Mouse (Mus musculus): ENCODE data around the gene Zfp324. TPM values are rescaled to one million over a fixed set of nuclear protein-coding genes. Genes with fewer than 3 reads are reported as not detected.

Gene Zfp324
- total and polyA plus RNA-seq, 3 experiments, result 9.4 to 11.1 (median 10.0) TPM

- peak; percentile 94 for DNase-seq
These were observed 43.7 kb downstream of the Zfp324 start for GRCm38 (mm10) chr7:13009143-13010004.

- DNase-seq, result peak; percentile 32
These were observed 44.6 kb downstream of the Zfp324 start, which contains the start of gene Zbtb45 for GRCm38 (mm10) chr7:13010005-13010908. Gene Zbtb45, minus strand, starts transcription at chr7:13010034.

GRCm38 (mm10) chr7:13013671-13014070, 48.0 kb downstream of the Zfp324 start:
- no peak for DNase-seq

GRCm38 (mm10) chr7:13014275-13014839, 48.7 kb downstream of the Zfp324 start:
- DNase-seq, result no peak

GRCm38 (mm10) chr7:13015217-13015616, 49.6 kb downstream of the Zfp324 start:
- no peak for DNase-seq

- DNase-seq, result peak; percentile 84
These were observed 57.3 kb downstream of the Zfp324 start for GRCm38 (mm10) chr7:13022773-13023535.

Other genes with a start within 250 kb of the Zfp324 start
- not detected for gene Vmn2r56, start 230.8 kb upstream of the Zfp324 start, total RNA-seq (2021)
- gene Vmn2r56, start 230.8 kb upstream of the Zfp324 start, polyA plus RNA-seq (2012; rRNA removed), result not detected in 2 replicates
- 1 to 10 TPM; 3.8 TPM for gene Zscan18, start 162.2 kb upstream of the Zfp324 start, total RNA-seq (2021)
- 1.4 and 2.3 TPM in 2 replicates for gene Zscan18, start 162.2 kb upstream of the Zfp324 start, polyA plus RNA-seq (2012; rRNA removed)
- gene Zfp329, start 147.0 kb upstream of the Zfp324 start, total RNA-seq (2021), result 1 to 10 TPM; 9.6 to 9.9 TPM
- 0.28 TPM in 2 replicates for gene Zfp329, start 147.0 kb upstream of the Zfp324 start, polyA plus RNA-seq (2012; rRNA removed)
- gene Zfp110, start 131.1 kb upstream of the Zfp324 start, total RNA-seq (2021), result 10 to 100 TPM; 19.6 to 24.4 TPM
- 5.6 and 7.1 TPM in 2 replicates for gene Zfp110, start 131.1 kb upstream of the Zfp324 start, polyA plus RNA-seq (2012; rRNA removed)
- gene Zfp128, start 84.7 kb upstream of the Zfp324 start, total RNA-seq (2021), result 1 to 10 TPM; 2.9 to 3.7 TPM
- 0.28 and 0.43 TPM in 2 replicates for gene Zfp128, start 84.7 kb upstream of the Zfp324 start, polyA plus RNA-seq (2012; rRNA removed)
- gene Zscan22, start 68.0 kb upstream of the Zfp324 start, total RNA-seq (2021), result 10 to 100 TPM; 12.9 to 13.3 TPM
- 7.5 and 7.7 TPM in 2 replicates for gene Zscan22, start 68.0 kb upstream of the Zfp324 start, polyA plus RNA-seq (2012; rRNA removed)
- gene Rps5, start 43.5 kb upstream of the Zfp324 start, total RNA-seq (2021), result 100 to 1,000 TPM; 950 to 963 TPM
- 882 and 918 TPM in 2 replicates for gene Rps5, start 43.5 kb upstream of the Zfp324 start, polyA plus RNA-seq (2012; rRNA removed)
- gene Rnf225, start 38.4 kb upstream of the Zfp324 start, total RNA-seq (2021), result under 1 TPM; 0.12 to 0.28 TPM
- 0.27 and 0.39 TPM in 2 replicates for gene Rnf225, start 38.4 kb upstream of the Zfp324 start, polyA plus RNA-seq (2012; rRNA removed)
- 1 to 10 TPM; 5.2 to 7.0 TPM for gene Zfp446, start 12.0 kb downstream of the Zfp324 start, total RNA-seq (2021)
- 6.8 and 8.1 TPM in 2 replicates for gene Zfp446, start 12.0 kb downstream of the Zfp324 start, polyA plus RNA-seq (2012; rRNA removed)
- gene Slc27a5, start 32.4 kb downstream of the Zfp324 start, total RNA-seq (2021), result 1 to 10 TPM in 1 of 2 experiments, not detected in 1; 1.5 TPM
- 0.38 TPM in 1 of 2 replicates, not detected in the other for gene Slc27a5, start 32.4 kb downstream of the Zfp324 start, polyA plus RNA-seq (2012; rRNA removed)
- gene Trim28, start 33.3 kb downstream of the Zfp324 start, total RNA-seq (2021), result 100 to 1,000 TPM; 212 to 228 TPM
- gene Trim28, start 33.3 kb downstream of the Zfp324 start, polyA plus RNA-seq (2012; rRNA removed), result 173 and 261 TPM in 2 replicates
- gene Zbtb45, start 44.2 kb downstream of the Zfp324 start, total RNA-seq (2021), result 10 to 100 TPM; 10.7 to 15.5 TPM
- 53.7 and 59.9 TPM in 2 replicates for gene Zbtb45, start 44.2 kb downstream of the Zfp324 start, polyA plus RNA-seq (2012; rRNA removed)
- gene Chmp2a, start 69.0 kb downstream of the Zfp324 start, total RNA-seq (2021), result 100 to 1,000 TPM; 212 to 215 TPM
- 37.2 and 41.9 TPM in 2 replicates for gene Chmp2a, start 69.0 kb downstream of the Zfp324 start, polyA plus RNA-seq (2012; rRNA removed)
- gene Ube2m, start 72.4 kb downstream of the Zfp324 start, total RNA-seq (2021), result 100 to 1,000 TPM; 196 to 219 TPM
- 98.5 and 122 TPM in 2 replicates for gene Ube2m, start 72.4 kb downstream of the Zfp324 start, polyA plus RNA-seq (2012; rRNA removed)
- 1 to 10 TPM; 1.7 to 2.3 TPM for gene Mzf1, start 88.9 kb downstream of the Zfp324 start, total RNA-seq (2021)
- gene Mzf1, start 88.9 kb downstream of the Zfp324 start, polyA plus RNA-seq (2012; rRNA removed), result 8.0 and 9.6 TPM in 2 replicates
- gene Vmn1r85, start 129.3 kb downstream of the Zfp324 start, total RNA-seq (2021), result not detected
- not detected in 2 replicates for gene Vmn1r85, start 129.3 kb downstream of the Zfp324 start, polyA plus RNA-seq (2012; rRNA removed)
- not detected for gene Vmn1r86, start 154.1 kb downstream of the Zfp324 start, total RNA-seq (2021)
- gene Vmn1r86, start 154.1 kb downstream of the Zfp324 start, polyA plus RNA-seq (2012; rRNA removed), result not detected in 2 replicates
- gene Vmn1r87, start 174.3 kb downstream of the Zfp324 start, total RNA-seq (2021), result not detected
- gene Vmn1r87, start 174.3 kb downstream of the Zfp324 start, polyA plus RNA-seq (2012; rRNA removed), result not detected in 2 replicates
- gene Vmn1r88, start 193.7 kb downstream of the Zfp324 start, total RNA-seq (2021), result under 1 TPM; 0.14 to 0.17 TPM
- not detected in 2 replicates for gene Vmn1r88, start 193.7 kb downstream of the Zfp324 start, polyA plus RNA-seq (2012; rRNA removed)
- not detected for gene Vmn1r89, start 247.2 kb downstream of the Zfp324 start, total RNA-seq (2021)
- not detected in 2 replicates for gene Vmn1r89, start 247.2 kb downstream of the Zfp324 start, polyA plus RNA-seq (2012; rRNA removed)